Mouse (Mus musculus) hindbrain, postnatal 0 days (tissue): Measurements from ENCODE around the gene Vps53. TPM values are rescaled to one million over a fixed set of nuclear protein-coding genes. Genes with fewer than 3 reads are reported as not detected.
A peak's percentile ranks its signal among the peaks of the same experiment; 100 is the strongest.

Experiments used
- ATAC-seq: fragments of 200-750 bp; cut with Nextera tagmentation; 2 replicates; pipeline ENCODE4 v1.8.0; 2017; ENCODE audit warnings: mild to moderate bottlenecking, moderate TSS enrichment, moderate library complexity
- DNase-seq: peaks from one replicate; pipeline ENCODE4 v3.0.0-alpha.2; 2015; ENCODE audit warnings: low spot score
- H3K27ac ChIP-seq: fragments of 300-500 bp; sonication (generic); 2 replicates; pipeline ENCODE4 v1.5.1; 2014; ENCODE audit warnings: mild to moderate bottlenecking
- H3K27me3 ChIP-seq: fragments of 300-500 bp; sonication (generic); 2 replicates; pipeline ENCODE4 v1.6.1; 2014; ENCODE audit warnings: low read length, mixed read lengths; ENCODE audit not compliant: insufficient read depth
- H3K36me3 ChIP-seq: fragments of 300-500 bp; sonication (generic); 2 replicates; pipeline ENCODE4 v1.6.1; 2014; ENCODE audit warnings: low read length, mixed read lengths; ENCODE audit not compliant: insufficient read depth
- H3K4me1 ChIP-seq: fragments of 300-500 bp; sonication (generic); 2 replicates; pipeline ENCODE4 v1.6.1; 2014; ENCODE audit warnings: antibody characterized with exemption, low read length, mixed read lengths; ENCODE audit not compliant: insufficient read depth
- H3K4me2 ChIP-seq: fragments of 300-500 bp; sonication (generic); 2 replicates; pipeline ENCODE4 v1.6.1; 2014; ENCODE audit warnings: low read depth, mild to moderate bottlenecking, low read length, moderate library complexity, mixed read lengths
- H3K4me3 ChIP-seq: fragments of 300-500 bp; sonication (generic); 2 replicates; pipeline ENCODE4 v1.5.1; 2014; ENCODE audit warnings: low read length
- H3K9ac ChIP-seq: fragments of 300-500 bp; sonication (generic); replicated peaks from 2 replicates; pipeline ENCODE4 v1.6.1; 2014; ENCODE audit warnings: mild to moderate bottlenecking, low read length, moderate library complexity, mixed read lengths
- H3K9me3 ChIP-seq: fragments of 300-500 bp; sonication (generic); 2 replicates; pipeline ENCODE4 v1.6.1; 2016; ENCODE audit warnings: low read length, mixed read lengths
- CTCF ChIP-seq: IDR thresholded peaks from 2 replicates; pipeline ENCODE4 v1.5.1; 2016; ENCODE audit warnings: antibody characterized with exemption, control low read depth, low read depth
- WGBS: fragments of 180-500 bp; shearing (Covaris S2); extraction: QIAGEN DNeasy Blood & Tissue Kit; methylation state at CpG from one replicate; pipeline ENCODE4 v1.1.7; 2014; 5-methylcytosine and 5-hydroxymethylcytosine counted together
- polyA plus RNA-seq: library from polyadenylated mRNA; unstranded; fragments of >200 nt; fragmentation: Nextera tagmentation; extraction: Ambion mirVana; gene quantifications from 2 replicates; pipeline ENCODE4 v1.2.1, GENCODE M21; 2015
- total RNA-seq: library from RNA; depleted of rRNA; stranded (reverse); fragments of >200 nt; gene quantifications from 2 replicates; pipeline ENCODE4 v1.2.3, GENCODE M21; 2014

The Vps53 gene
- total and polyA plus RNA-seq, 2 experiments from 2014 or later: 42.8 to 59.0 TPM

DNA sequence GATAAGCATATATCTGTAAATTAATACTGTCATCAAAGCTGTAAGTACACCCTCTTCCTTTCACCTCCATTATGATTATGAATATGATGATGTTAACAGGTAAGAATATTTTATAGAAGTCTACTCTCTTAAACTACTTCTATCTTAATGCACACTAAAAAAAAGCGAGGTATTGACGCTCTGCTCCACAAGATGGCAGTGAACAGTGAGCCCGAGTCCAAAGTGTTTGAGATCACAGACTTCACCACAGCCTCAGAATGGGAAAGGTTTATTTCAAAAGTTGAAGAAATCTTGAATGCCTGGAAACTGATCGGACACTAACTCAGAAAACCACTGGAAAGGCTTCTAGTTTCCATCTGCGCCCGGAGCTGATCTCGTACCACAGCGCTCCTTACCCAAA, 85.8 kb downstream of the Vps53 start:
- H3K36me3 ChIP-seq: peaks cover 10% of the 10 kb centered on the region; the same call in 1 of the 2 replicates
- no peak overlapping the region for H3K27ac ChIP-seq
- H3K4me1 ChIP-seq: no peaks in the 10 kb centered on the region
- H3K4me3 ChIP-seq: no peak overlapping the region
- no peak for ATAC-seq
- H3K4me2 ChIP-seq: no peak overlapping the region
- no peak overlapping the region for H3K9ac ChIP-seq
- no peaks in the 10 kb centered on the region for H3K9me3 ChIP-seq
- H3K27me3 ChIP-seq: no peaks in the 10 kb centered on the region
- 89% methylated on average over 8 of the region's 8 CpGs for WGBS
- TF ChIP-seq CTCF: peak; percentile 50
- peak; percentile 47 for DNase-seq

DNA sequence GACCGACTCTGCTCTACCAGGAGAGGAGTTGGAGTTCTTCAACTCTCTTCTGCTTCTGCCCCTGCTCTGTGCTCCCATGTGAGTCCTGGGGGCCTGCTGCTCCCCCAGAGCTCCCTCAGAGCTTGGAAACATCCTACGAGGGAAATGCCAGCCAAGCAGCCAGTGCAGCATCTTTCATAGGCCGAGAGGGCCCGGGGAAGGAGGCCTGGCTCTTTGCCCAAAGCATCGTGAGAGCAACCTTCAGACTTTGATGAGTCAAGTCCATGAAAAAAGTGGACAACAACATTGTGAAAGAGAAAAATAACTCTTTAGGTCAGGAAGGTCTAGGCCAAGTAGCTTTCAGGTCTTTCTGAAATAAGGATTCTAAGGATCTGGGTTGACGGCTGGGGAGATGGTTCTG, 89.7 kb downstream of the Vps53 start:
- TF ChIP-seq CTCF: no peak
- no peak overlapping the region for H3K4me2 ChIP-seq
- DNase-seq: no peak
- no peak overlapping the region for H3K27ac ChIP-seq
- H3K36me3 ChIP-seq: peaks cover 14% of the 10 kb centered on the region; the same call in 1 of the 2 replicates
- no peak overlapping the region for H3K4me3 ChIP-seq
- no peak for ATAC-seq
- H3K9me3 ChIP-seq: no peaks in the 10 kb centered on the region
- no peaks in the 10 kb centered on the region for H3K4me1 ChIP-seq
- no peaks in the 10 kb centered on the region for H3K27me3 ChIP-seq
- no peak overlapping the region for H3K9ac ChIP-seq
- 56% methylated on average over 6 of the region's 6 CpGs for WGBS

DNA sequence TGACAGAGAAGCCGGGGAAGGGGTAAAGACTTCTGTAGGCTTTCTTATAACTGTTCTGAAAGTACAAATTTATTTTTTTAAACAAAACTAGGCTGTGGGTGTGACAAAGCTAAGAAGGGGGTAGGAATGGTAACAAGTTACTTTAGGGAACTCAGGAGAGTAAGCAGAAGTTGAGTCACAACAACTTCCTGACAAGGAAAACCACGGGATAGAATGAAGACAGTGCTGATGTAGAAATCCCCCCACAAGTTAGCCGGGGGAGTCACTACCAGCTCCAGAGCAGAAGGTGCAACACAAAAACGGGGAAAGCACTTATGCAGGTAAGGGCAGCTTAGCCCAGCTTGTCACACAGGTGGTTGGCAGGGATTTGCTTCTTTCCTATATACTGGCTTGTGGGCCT, 90.9 kb downstream of the Vps53 start:
- H3K27me3 ChIP-seq: no peaks in the 10 kb centered on the region
- TF ChIP-seq CTCF: no peak
- 85% methylated on average over 4 of the region's 4 CpGs for WGBS
- no peaks in the 10 kb centered on the region for H3K9me3 ChIP-seq
- H3K4me3 ChIP-seq: no peak overlapping the region
- no peak for DNase-seq
- no peak overlapping the region for H3K27ac ChIP-seq
- H3K36me3 ChIP-seq: peaks cover 14% of the 10 kb centered on the region; the same call in 1 of the 2 replicates
- no peak overlapping the region for H3K9ac ChIP-seq
- H3K4me2 ChIP-seq: no peak overlapping the region
- no peaks in the 10 kb centered on the region for H3K4me1 ChIP-seq
- ATAC-seq: no peak

DNA sequence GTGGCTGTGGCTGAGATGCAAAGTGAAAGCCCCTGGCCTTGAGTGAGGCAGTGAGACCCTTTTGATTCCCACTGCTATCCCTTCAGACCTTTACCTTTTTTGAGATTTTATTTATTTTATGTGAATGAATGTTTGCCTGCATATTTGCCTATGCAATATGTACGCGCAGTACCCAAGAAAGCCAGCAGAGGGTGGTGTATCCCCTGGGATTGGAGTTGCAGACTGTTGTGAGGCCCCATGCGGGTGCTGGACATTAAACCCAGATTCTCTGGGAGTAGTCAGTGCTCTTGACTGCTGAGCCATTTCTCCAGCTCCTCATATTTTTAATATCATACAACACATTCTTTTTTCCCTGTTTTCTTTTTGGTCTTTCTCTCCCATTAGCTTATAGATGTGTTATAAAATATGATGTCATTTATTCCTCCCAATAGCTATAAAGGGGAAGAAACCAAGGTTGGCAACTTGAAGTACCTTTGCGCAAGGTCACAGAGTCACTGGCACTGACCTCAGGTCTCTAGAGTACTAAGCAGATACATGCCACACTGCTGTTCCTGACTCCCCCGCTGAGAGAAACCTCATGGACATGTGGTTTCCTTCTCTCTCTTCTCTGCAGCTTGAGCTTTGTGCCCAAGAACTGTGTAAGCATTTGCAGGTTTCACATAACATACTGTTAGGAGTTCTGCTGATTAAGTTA, 93.4 kb downstream of the Vps53 start:
- WGBS: 67% methylated on average over 5 of the region's 5 CpGs
- ATAC-seq: no peak
- no peak overlapping the region for H3K9ac ChIP-seq
- H3K9me3 ChIP-seq: no peaks in the 10 kb centered on the region
- no peak overlapping the region for H3K4me3 ChIP-seq
- H3K4me1 ChIP-seq: no peaks in the 10 kb centered on the region
- H3K36me3 ChIP-seq: peaks cover 19% of the 10 kb centered on the region
- no peaks in the 10 kb centered on the region for H3K27me3 ChIP-seq
- H3K27ac ChIP-seq: no peak overlapping the region
- peak; percentile 59 for DNase-seq
- TF ChIP-seq CTCF: peak; percentile 74
- H3K4me2 ChIP-seq: no peak overlapping the region

DNA sequence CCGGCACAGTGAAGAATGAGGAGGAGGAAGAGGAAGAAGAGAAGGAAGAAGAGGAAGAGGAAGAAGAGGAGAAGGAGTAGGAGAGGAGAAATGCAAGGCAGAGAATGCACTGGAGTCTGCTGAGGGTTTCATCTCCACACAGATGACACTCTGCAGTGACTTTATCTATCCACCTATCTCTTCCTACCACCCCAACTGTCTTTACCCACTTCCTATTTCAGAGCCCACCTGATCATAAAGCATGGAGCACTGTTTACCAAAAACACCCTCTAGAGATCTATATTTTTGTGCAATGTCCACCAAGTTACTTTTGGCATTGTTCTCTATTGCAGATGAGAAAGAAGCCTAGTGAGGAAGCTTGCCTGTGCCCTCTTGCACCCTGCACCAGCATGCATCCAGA, 94.5 kb downstream of the Vps53 start:
- DNase-seq (no peak), ATAC-seq (no peak)
- Histone ChIP-seq H3K4me3 (no peak overlapping the region), H3K9ac (no peak overlapping the region), H3K27me3 (no peaks in the 10 kb centered on the region), H3K9me3 (no peaks in the 10 kb centered on the region), H3K4me1 (no peaks in the 10 kb centered on the region), H3K27ac (no peak overlapping the region), H3K36me3 (peaks cover 25% of the 10 kb centered on the region), H3K4me2 (no peak overlapping the region)
- 92% methylated on average over 1 of the region's 1 CpGs for WGBS
- no peak for TF ChIP-seq CTCF

DNA sequence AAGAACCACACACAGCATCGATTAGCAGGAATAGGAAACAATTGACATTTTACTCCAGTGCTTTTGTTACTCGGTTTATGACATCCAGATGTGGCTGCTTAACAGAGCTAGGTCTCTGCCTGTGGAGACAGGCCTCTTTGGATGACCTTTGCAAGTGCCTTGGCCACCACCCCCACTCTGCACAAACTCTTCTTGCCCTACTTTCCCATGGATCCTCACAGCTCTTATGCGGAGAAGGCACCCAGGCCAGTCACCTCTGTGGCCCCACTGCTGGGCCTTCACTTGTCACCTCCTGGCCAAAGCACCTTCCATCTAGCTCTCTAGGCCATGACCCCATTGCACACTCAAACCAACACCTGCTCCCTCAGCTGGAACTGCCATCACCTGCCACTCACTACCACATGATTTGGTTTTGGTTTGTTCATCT, 95.5 kb downstream of the Vps53 start:
- no peak for DNase-seq
- Histone ChIP-seq H3K4me1 (no peaks in the 10 kb centered on the region), H3K27me3 (no peaks in the 10 kb centered on the region), H3K4me3 (no peak overlapping the region), H3K36me3 (peaks cover 25% of the 10 kb centered on the region), H3K9ac (no peak overlapping the region), H3K4me2 (no peak overlapping the region), H3K9me3 (no peaks in the 10 kb centered on the region), H3K27ac (no peak overlapping the region)
- 83% methylated on average over 3 of the region's 3 CpGs for WGBS
- no peak for ATAC-seq
- TF ChIP-seq CTCF: no peak

DNA sequence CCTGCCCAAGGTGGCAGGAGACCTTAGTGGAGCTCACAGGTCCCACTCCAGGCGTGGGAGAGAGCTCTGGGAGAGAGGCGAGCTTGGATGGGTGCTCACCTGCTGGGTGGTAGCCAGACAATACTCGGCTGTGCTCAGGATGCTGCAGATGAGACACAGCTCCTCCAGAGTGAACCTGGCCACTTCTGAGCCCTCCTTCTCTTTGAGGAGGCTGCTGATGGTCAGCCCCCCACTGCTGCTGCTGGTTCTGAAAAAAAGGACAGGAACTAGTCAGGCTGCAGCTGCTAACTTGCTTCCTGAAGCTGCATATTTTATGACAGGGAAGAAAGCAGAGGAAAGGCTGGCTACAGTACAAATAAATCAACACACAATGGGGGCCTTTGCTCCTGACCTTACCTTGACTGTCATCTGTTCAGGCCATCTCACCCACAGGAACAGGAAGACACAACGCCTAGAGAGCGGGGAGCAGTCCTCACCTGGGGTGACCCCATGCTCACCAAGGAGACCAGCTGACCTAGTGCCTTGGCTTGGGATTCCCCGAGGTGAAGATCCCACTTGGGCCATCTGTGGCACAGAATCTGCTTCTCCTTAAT, 98.3 kb downstream of the Vps53 start:
- H3K36me3 ChIP-seq: peaks cover 37% of the 10 kb centered on the region
- H3K4me2 ChIP-seq: no peak overlapping the region
- no peak for TF ChIP-seq CTCF
- H3K9me3 ChIP-seq: no peaks in the 10 kb centered on the region
- WGBS: 83% methylated on average over 6 of the region's 6 CpGs
- H3K27ac ChIP-seq: peak overlapping the region; percentile 7; the same call in 1 of the 2 replicates
- DNase-seq: no peak
- no peaks in the 10 kb centered on the region for H3K4me1 ChIP-seq
- no peaks in the 10 kb centered on the region for H3K27me3 ChIP-seq
- no peak overlapping the region for H3K9ac ChIP-seq
- H3K4me3 ChIP-seq: no peak overlapping the region
- ATAC-seq: no peak
